Mouse (Mus musculus) ES-E14 (cell line): ENCODE measurements around the gene Slc17a9. TPM values are rescaled to one million over a fixed set of nuclear protein-coding genes. Genes with fewer than 3 reads are reported as not detected.

Experiments used
- DNase-seq: peaks from one replicate; pipeline ENCODE4 v3.0.0-alpha.2; 2013; ENCODE audit warnings: low read depth, low spot score
- H3K27ac ChIP-seq: 2 replicates; pipeline ENCODE4 v1.5.1; 2012; ENCODE audit warnings: low read depth, mild to moderate bottlenecking, low read length, moderate library complexity, mixed read lengths; ENCODE audit not compliant: poor library complexity, insufficient read depth, severe bottlenecking
- H3K36me3 ChIP-seq: 2 replicates; pipeline ENCODE4 v1.6.1; 2012; ENCODE audit warnings: mild to moderate bottlenecking, low read length, moderate library complexity, mixed read lengths; ENCODE audit not compliant: control insufficient read depth, poor library complexity, insufficient read depth, severe bottlenecking
- H3K4me1 ChIP-seq, 2 experiments: fragments of 150-350 bp in 1 of 2; sonication (generic) in 1 of 2; 2 replicates each; pipeline ENCODE4 v1.6.1; 2012; ENCODE audit warnings: low read length in 2 of 2, mild to moderate bottlenecking in 1 of 2, mixed read lengths in 1 of 2; ENCODE audit not compliant: control insufficient read depth in 2 of 2, insufficient read depth in 2 of 2, poor library complexity in 1 of 2
- H3K4me3 ChIP-seq, 2 experiments: fragments of 150-350 bp in 1 of 2; sonication (generic) in 1 of 2; 2 replicates each; pipeline ENCODE4 v1.5.1; 2012; ENCODE audit warnings: low read length in 2 of 2, low read depth in 1 of 2, mild to moderate bottlenecking in 1 of 2, mixed read lengths in 1 of 2; ENCODE audit not compliant: insufficient read depth in 1 of 2, poor library complexity in 1 of 2, severe bottlenecking in 1 of 2
- H3K9ac ChIP-seq: 2 replicates; pipeline ENCODE4 v1.6.1; 2012; ENCODE audit warnings: low read depth, mild to moderate bottlenecking, low read length, mixed read lengths; ENCODE audit not compliant: poor library complexity, insufficient read depth, severe bottlenecking
- H3K9me3 ChIP-seq: fragments of 150-350 bp; sonication (generic); 2 replicates; pipeline ENCODE4 v1.6.1; 2012; ENCODE audit warnings: low read depth, mild to moderate bottlenecking, low read length; ENCODE audit not compliant: control insufficient read depth, insufficient read depth
- CHD2 ChIP-seq: IDR thresholded peaks from 2 replicates; pipeline ENCODE4 v1.6.1; 2014; ENCODE audit warnings: mild to moderate bottlenecking, low read depth, low read length, inconsistent platforms
- HCFC1 ChIP-seq: IDR thresholded peaks from 2 replicates; pipeline ENCODE4 v1.6.1; 2012; ENCODE audit warnings: low read length, inconsistent platforms, borderline replicate concordance; ENCODE audit not compliant: insufficient read depth
- MAFK ChIP-seq: IDR thresholded peaks from 2 replicates; pipeline ENCODE4 v1.6.1; 2014; ENCODE audit warnings: mild to moderate bottlenecking, low read depth, low read length, inconsistent platforms; ENCODE audit not compliant: insufficient read depth
- ZC3H11A ChIP-seq: IDR thresholded peaks from 2 replicates; pipeline ENCODE4 v1.6.1; 2012; ENCODE audit warnings: low read depth, mild to moderate bottlenecking, inconsistent platforms, low read length, borderline replicate concordance
- ZNF384 ChIP-seq: IDR thresholded peaks from 2 replicates; pipeline ENCODE4 v1.6.1; 2012; ENCODE audit warnings: low read depth, low read length, inconsistent platforms
- in situ Hi-C, 2 experiments: fragments of 600-800 bp; cut with MboI; formaldehyde crosslinking; loops; one replicate each; pipeline ENCODE4 v1.15.1; 2025; ENCODE audit warnings: low sequenced_read_pairs in 2 of 2, inconsistent platforms in 1 of 2; ENCODE audit not compliant: unreplicated experiment in 2 of 2
- total RNA-seq: library from RNA; depleted of rRNA; stranded (reverse); fragments of 300-350 nt; gene quantifications from 2 replicates; pipeline ENCODE4 v1.2.3, GENCODE M21; 2012

Slc17a9 gene
- total RNA-seq, 1 experiment, result 12.0 TPM

GRCm38 (mm10) chr2:180683524-180683923 lies 41.5 kb upstream of the Slc17a9 start:
- peaks cover 0 to 12% of the 10 kb centered on the region in 2 experiments; a peak in 2 of 4 replicates for H3K4me1 ChIP-seq
- in situ Hi-C loops, result no loop called here
- no peak for DNase-seq
- peaks cover 65% of the 10 kb centered on the region for H3K36me3 ChIP-seq
- TF ChIP-seq ZNF384 (no peak), HCFC1 (no peak), CHD2 (no peak), ZC3H11A (no peak), MAFK (no peak)
- no peak overlapping the region for H3K9ac ChIP-seq
- H3K27ac ChIP-seq, result no peak overlapping the region
- H3K4me3 ChIP-seq, result no peak overlapping the region
- no peaks in the 10 kb centered on the region for H3K9me3 ChIP-seq

- Histone ChIP-seq H3K36me3 (peaks cover 70% of the 10 kb centered on the region), H3K9ac (no peak overlapping the region), H3K4me1 (peaks cover 0 to 10% of the 10 kb centered on the region in 2 experiments; a peak in 2 of 4 replicates), H3K27ac (no peak overlapping the region), H3K4me3 (no peak overlapping the region), H3K9me3 (no peaks in the 10 kb centered on the region)
- DNase-seq, result no peak
- in situ Hi-C loops, result no loop called here
- TF ChIP-seq CHD2, result no peak
- TF ChIP-seq ZC3H11A, result no peak
Measured at GRCm38 (mm10) chr2:180684031-180684430, 41.0 kb upstream of the Slc17a9 start.

- Histone ChIP-seq H3K9me3 (no peaks in the 10 kb centered on the region), H3K9ac (no peak overlapping the region), H3K27ac (peak overlapping the region; percentile 30; the same call in 1 of the 2 replicates), H3K4me1 (peaks cover 8 to 10% of the 10 kb centered on the region in 2 experiments; a peak in 3 of 4 replicates), H3K36me3 (peaks cover 60% of the 10 kb centered on the region), H3K4me3 (no peak overlapping the region)
- no peak for DNase-seq
- TF ChIP-seq HCFC1, result no peak
- no peak for TF ChIP-seq ZNF384
- in situ Hi-C loops, result no loop called here
Measured at GRCm38 (mm10) chr2:180689841-180690240, 35.2 kb upstream of the Slc17a9 start.

GRCm38 (mm10) chr2:180692630-180693029 lies 32.4 kb upstream of the Slc17a9 start:
- no peaks in the 10 kb centered on the region for H3K9me3 ChIP-seq
- no peak overlapping the region for H3K9ac ChIP-seq
- H3K4me3 ChIP-seq, result no peak overlapping the region
- in situ Hi-C loops, result no loop called here
- no peak overlapping the region for H3K27ac ChIP-seq
- no peak for DNase-seq
- TF ChIP-seq MAFK, result no peak
- TF ChIP-seq HCFC1, result no peak
- no peak for TF ChIP-seq ZC3H11A
- no peak for TF ChIP-seq CHD2
- TF ChIP-seq ZNF384, result no peak
- peaks cover 35% of the 10 kb centered on the region for H3K36me3 ChIP-seq
- H3K4me1 ChIP-seq, result peaks cover 8 to 13% of the 10 kb centered on the region in 2 experiments; a peak in 3 of 4 replicates

- Histone ChIP-seq H3K9me3 (no peaks in the 10 kb centered on the region), H3K4me3 (no peak overlapping the region), H3K36me3 (peaks cover 11% of the 10 kb centered on the region), H3K27ac (no peak overlapping the region), H3K9ac (no peak overlapping the region), H3K4me1 (peaks cover 12 to 14% of the 10 kb centered on the region in 2 experiments; a peak in 3 of 4 replicates)
- in situ Hi-C loops, result no loop called here
- DNase-seq, result no peak
- no peak for TF ChIP-seq HCFC1
- no peak for TF ChIP-seq ZC3H11A
- no peak for TF ChIP-seq MAFK
- TF ChIP-seq CHD2, result no peak
- no peak for TF ChIP-seq ZNF384
Measured at GRCm38 (mm10) chr2:180695176-180695575, 29.9 kb upstream of the Slc17a9 start.
